Mouse (Mus musculus): ENCODE results near the gene Taf9b.
"Not testable (repeated sequence)": the region's sequence is repeated elsewhere in the genome, so short reads cannot be mapped to it uniquely, and the experiment has no call there.

Gene Taf9b

GRCm38 (mm10) chrX:106221058-106221457, at the start of gene Taf9b:
Gene Taf9b, minus strand, starts transcription at chrX:106221158.
- DNase-seq (ENCODE audit: low read depth, low spot score): no peak

GRCm38 (mm10) chrX:106255276-106255675, 34.3 kb upstream of the Taf9b start, which contains the start of gene Fnd3c2:
Gene Fnd3c2, minus strand, starts transcription at chrX:106255376.
- no peak for DNase-seq (ENCODE audit: low read depth, low spot score)

- peak; percentile 94 for DNase-seq (ENCODE audit: low read depth, low spot score)
Measured at GRCm38 (mm10) chrX:106219171-106220032, 1.6 kb downstream of the Taf9b start.

- no peak for DNase-seq (ENCODE audit: low read depth, low spot score)
Measured at GRCm38 (mm10) chrX:106209100-106209499, 11.9 kb downstream of the Taf9b start.

DNA sequence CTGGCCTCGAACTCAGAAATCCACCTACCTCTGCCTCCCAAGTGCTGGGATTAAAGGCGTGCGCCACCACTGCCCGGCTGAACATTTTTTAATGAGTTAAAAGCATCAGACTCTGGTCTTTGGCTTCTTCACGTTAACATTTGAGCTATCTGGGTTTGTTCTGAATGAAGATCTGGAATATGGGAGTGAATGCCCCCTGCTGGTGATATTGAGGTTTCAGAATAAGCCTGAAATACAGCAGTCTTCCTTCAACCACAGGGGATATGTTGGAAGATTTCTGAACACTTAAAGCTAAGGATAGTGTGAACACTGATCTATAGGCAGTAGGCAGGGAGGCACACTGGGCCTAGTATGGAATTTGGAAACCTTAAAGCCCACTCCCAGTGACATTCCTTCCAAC, 22.1 kb downstream of the Taf9b start:
- no peak for DNase-seq (ENCODE audit: low read depth, low spot score)

DNA sequence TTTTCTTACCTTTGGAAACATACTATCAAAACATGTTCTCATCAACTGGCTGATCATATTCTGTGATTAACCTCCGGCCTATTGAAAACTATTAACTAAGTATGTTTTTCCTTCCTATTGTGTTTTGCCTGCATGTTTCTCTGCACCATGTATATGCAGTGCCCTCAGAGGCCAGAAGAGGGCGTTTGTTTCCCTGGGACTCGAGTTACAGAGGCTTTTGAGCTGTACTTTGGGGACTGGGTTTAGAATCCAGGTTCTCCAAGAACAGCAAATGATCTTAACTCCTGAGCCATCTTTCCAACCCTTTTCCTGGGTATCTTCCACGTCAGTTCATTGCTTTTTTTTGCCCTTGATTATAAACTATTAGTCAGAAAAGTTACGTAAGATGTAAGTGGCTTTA, 23.6 kb downstream of the Taf9b start:
- no peak for DNase-seq (ENCODE audit: low read depth, low spot score)

GRCm38 (mm10) chrX:106194361-106194760, 26.6 kb downstream of the Taf9b start:
- DNase-seq (ENCODE audit: low read depth, low spot score): not testable (repeated sequence)

DNA sequence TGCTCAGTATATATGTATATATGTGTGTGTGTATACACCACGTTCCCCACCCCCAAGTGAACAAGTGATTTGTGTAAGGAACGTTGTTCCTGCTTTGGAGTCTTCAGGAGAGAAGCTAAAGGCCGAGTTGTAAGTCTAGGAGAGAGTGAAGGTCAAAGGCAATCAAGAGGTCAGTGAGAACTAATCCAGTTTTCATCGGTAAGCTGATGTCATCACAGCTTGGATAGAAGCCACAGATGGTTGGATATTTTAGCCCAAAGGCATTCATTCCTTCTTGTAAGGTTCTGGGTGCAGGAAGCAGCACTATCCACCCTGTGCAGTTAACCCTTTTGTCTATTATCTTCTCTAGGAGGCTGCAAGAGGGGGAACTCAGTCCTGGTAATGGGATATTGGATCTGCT, 30.9 kb downstream of the Taf9b start:
- no peak for DNase-seq (ENCODE audit: low read depth, low spot score)

DNA sequence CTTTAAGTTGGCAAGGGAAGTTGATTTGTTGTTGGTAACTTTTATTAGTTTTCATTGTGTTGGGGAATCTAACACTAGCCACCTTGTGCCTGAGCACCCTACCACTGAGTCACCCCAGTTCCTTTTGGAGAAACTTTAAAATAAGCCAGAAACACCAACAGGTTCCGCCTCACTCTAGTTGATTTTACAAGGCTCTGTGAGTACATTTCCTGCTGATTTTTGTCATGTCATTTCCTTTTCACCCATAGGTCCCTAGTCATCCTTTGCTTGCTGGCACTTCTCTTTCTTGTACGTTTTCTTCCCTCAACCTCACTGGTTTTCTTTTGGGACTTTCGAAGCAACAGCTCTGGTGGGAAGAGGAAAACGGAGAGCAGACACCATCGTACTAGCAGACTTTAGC, 31.6 kb downstream of the Taf9b start:
- no peak for DNase-seq (ENCODE audit: low read depth, low spot score)

GRCm38 (mm10) chrX:106187737-106188136, 33.2 kb downstream of the Taf9b start:
- DNase-seq (ENCODE audit: low read depth, low spot score): peak; percentile 34

DNA sequence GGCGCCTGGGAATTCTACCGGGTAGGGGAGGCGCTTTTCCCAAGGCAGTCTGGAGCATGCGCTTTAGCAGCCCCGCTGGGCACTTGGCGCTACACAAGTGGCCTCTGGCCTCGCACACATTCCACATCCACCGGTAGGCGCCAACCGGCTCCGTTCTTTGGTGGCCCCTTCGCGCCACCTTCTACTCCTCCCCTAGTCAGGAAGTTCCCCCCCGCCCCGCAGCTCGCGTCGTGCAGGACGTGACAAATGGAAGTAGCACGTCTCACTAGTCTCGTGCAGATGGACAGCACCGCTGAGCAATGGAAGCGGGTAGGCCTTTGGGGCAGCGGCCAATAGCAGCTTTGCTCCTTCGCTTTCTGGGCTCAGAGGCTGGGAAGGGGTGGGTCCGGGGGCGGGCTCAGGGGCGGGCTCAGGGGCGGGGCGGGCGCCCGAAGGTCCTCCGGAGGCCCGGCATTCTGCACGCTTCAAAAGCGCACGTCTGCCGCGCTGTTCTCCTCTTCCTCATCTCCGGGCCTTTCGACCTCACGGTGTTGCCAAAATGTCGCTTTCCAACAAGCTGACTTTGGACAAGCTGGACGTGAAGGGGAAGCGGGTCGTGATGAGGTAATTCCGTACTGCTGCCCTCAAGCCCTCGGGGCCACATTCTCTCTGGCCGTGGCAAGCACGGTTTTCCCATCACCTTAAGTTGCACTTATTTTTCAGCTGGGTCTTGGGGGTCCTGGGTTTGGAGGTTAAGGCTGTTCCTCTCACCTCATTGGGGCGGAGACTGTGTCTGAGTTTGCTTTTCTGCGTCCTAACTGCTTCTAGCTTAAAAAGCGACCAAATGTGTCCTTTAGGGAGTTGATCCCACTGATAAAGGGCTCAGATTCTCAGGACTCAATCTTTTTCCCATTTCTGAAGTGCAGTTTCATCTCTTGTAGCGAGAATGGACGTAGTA, 34.0 kb downstream of the Taf9b start, which contains the start of gene Pgk1:
TSS of gene Pgk1 (plus strand) at position 388 of the 937 bp plus-strand sequence.
- peak; percentile 99 for DNase-seq (ENCODE audit: low read depth, low spot score)

DNA sequence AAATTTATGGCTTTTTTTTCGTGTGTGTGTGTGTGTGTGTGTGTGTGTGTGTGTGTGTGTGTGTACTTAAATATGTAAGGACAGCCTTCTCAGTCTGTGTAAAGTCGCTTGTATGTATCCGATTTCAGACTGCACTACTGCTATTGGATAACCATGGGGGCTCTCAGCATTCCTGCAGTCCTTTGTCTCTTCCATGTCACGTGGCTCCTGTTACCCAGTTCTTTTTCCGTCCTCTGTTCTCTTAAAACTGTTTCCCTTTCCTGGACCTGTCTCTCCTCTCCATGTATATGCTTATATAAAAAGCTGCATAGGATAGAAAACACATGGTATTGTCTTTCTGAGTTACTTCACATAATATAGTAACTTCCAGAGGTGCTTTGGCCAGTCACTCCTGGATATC, 35.3 kb downstream of the Taf9b start:
- DNase-seq (ENCODE audit: low read depth, low spot score): no peak

DNA sequence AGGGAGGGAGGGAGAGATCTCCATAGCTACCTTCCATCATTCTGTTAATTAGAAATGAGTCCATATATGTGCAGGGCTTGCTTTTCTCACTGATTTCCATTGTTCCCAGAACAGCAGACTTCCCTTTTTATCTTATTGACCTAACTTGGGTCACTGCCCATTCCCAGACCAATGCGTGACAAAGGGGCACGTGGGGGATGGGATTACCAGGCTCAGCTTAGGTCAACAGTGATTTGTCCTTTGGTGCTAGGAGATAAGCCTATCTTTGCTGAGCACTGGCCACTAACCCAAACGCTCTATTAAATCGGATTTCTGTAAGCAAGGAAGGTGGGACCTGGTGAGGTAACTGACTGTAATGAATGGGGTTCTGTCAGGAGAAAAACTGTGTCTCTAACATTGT, 36.7 kb downstream of the Taf9b start:
- no peak for DNase-seq (ENCODE audit: low read depth, low spot score)

- no peak for DNase-seq (ENCODE audit: low read depth, low spot score)
Measured at GRCm38 (mm10) chrX:106176331-106176730, 44.6 kb downstream of the Taf9b start.

- DNase-seq (ENCODE audit: low read depth, low spot score): no peak
Measured at GRCm38 (mm10) chrX:106171853-106172154, 49.2 kb downstream of the Taf9b start.

DNA sequence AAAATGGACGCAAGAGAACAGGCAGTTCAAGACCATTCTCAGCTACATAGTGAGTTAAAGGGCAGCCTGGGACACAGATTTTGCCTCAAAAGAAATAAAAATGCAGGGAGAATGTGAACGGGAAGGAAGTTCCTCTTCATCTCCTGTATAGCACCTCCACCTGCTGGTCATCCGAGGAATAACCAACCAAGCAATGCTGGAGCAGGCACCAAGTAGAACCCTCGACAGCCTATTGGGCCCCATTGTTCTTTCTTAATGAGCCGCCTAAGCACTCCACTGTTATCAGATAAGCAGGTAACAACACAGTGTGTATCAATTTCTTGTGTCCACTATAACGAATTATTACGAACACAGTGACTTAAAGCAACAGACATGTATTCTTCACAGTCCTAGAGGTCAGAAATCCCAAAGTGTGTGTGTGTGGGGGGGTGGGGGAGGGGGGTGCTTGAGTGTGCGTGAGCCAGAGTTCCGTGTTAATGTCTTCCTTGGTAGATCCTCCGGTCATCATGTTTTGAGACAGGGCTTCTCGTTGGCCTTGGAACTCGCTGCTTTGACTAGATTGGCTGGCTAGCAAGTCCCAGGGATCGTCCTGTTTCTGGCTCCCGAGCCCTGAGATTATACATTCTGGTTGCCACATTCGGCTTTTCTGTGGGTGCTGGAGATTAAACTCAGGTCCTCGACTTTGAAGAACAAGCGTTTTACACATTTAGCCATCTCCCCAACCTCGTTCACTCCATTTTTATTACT, 49.7 kb downstream of the Taf9b start:
- DNase-seq (ENCODE audit: low read depth, low spot score): peak; percentile 89

DNA sequence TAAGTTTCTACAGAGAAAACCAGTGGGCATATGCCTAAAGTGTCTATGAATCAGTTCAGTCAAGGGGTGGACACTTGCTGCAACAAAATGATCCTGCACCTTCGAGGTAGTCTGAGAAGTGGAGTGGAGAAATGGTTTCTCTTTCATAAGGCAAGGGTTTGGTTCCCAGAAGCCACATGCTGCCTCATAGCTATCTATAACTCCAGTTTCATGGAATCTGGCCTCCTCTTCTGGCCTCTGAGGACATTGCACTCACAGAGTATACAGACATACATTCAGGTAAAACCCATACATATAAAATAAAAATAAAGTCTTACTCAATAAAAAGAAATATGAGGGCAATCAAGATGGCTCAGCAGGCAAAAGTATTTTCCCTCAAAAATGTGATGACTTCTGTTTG, 55.9 kb downstream of the Taf9b start:
- DNase-seq (ENCODE audit: low read depth, low spot score): no peak

- DNase-seq (ENCODE audit: low read depth, low spot score): no peak
Measured at GRCm38 (mm10) chrX:106164555-106164954, 56.4 kb downstream of the Taf9b start.

GRCm38 (mm10) chrX:106163995-106164394, 57.0 kb downstream of the Taf9b start:
- peak; percentile 12 for DNase-seq (ENCODE audit: low read depth, low spot score)

All from brain, adult 2 months (tissue).